Mouse (Mus musculus): ENCODE data around the gene Secisbp2. TPM values are rescaled to one million over a fixed set of nuclear protein-coding genes. Genes with fewer than 3 reads are reported as not detected.
A peak's percentile ranks its signal among the peaks of the same experiment; 100 is the strongest.

The Secisbp2 gene
- total and polyA plus RNA-seq, 3 experiments = 19.6 to 27.7 (median 20.0) TPM

GRCm38 (mm10) chr13:51677041-51677440 lies 25.5 kb downstream of the Secisbp2 start:
- TF ChIP-seq POLR2AphosphoS5 (IDR thresholded peaks at IDR 0.05; ENCODE audit: insufficient replicate concordance, low read depth, low read length) (no peak), GATA1 (IDR thresholded peaks at IDR 0.05; ENCODE audit: borderline replicate concordance, low read length) (no peak), GATA2 (IDR thresholded peaks at IDR 0.05; ENCODE audit: borderline replicate concordance, low read depth, low read length) (no peak), TAL1 (conservative IDR thresholded peaks at IDR 0.05; ENCODE audit: low read depth, low read length) (no peak), CTCF (IDR thresholded peaks at IDR 0.05; ENCODE audit: low read depth, low read length) (no peak)

GRCm38 (mm10) chr13:51677630-51678185 lies 26.2 kb downstream of the Secisbp2 start:
- Histone ChIP-seq H3K4me3 (ENCODE audit: low read depth, low read length) (peak overlapping the region; percentile 53; the same call in 1 of the 2 replicates), H3K27me3 (ENCODE audit: insufficient read depth, low read length) (no peaks in the 10 kb centered on the region), H3K36me3 (replicated peaks) (peaks cover 99% of the 10 kb centered on the region), H3K4me1 (ENCODE audit: insufficient read depth, low read depth, low read length) (peaks cover 49% of the 10 kb centered on the region), H3K9me3 (replicated peaks) (no peaks in the 10 kb centered on the region)
- DNase-seq (ENCODE audit: low spot score) (peak; percentile 67), ATAC-seq (ENCODE audit: extremely low read depth, insufficient number of reproducible peaks, low FRiP score, poor library complexity, severe bottlenecking) (peak; percentile 76)
- no peak for TF ChIP-seq GATA2 (IDR thresholded peaks at IDR 0.05; ENCODE audit: borderline replicate concordance, low read depth, low read length)
- no peak for TF ChIP-seq CTCF (IDR thresholded peaks at IDR 0.05; ENCODE audit: low read depth, low read length)
- no peak for TF ChIP-seq GATA1 (IDR thresholded peaks at IDR 0.05; ENCODE audit: borderline replicate concordance, low read length)
- TF ChIP-seq POLR2AphosphoS5 (IDR thresholded peaks at IDR 0.05; ENCODE audit: insufficient replicate concordance, low read depth, low read length) = no peak
- TF ChIP-seq TAL1 (conservative IDR thresholded peaks at IDR 0.05; ENCODE audit: low read depth, low read length) = peak; percentile 80

More at GRCm38 (mm10) chr13:51677041-51677440, 25.5 kb downstream of the Secisbp2 start:
- Histone ChIP-seq H3K4me1 (ENCODE audit: insufficient read depth, low read depth, low read length) (peaks cover 49% of the 10 kb centered on the region), H3K27me3 (ENCODE audit: insufficient read depth, low read length) (no peaks in the 10 kb centered on the region), H3K4me3 (ENCODE audit: low read depth, low read length) (peak overlapping the region; percentile 18; the same call in 1 of the 2 replicates), H3K9me3 (replicated peaks) (no peaks in the 10 kb centered on the region), H3K36me3 (replicated peaks) (peaks cover 93% of the 10 kb centered on the region)
- ATAC-seq (ENCODE audit: extremely low read depth, insufficient number of reproducible peaks, low FRiP score, poor library complexity, severe bottlenecking) (no peak), DNase-seq (ENCODE audit: low spot score) (no peak)

- H3K9me3 ChIP-seq (replicated peaks) = no peaks in the 10 kb centered on the region
- H3K4me3 ChIP-seq (ENCODE audit: low read depth, low read length) = no peak overlapping the region
- peaks cover 49% of the 10 kb centered on the region for H3K4me1 ChIP-seq (ENCODE audit: insufficient read depth, low read depth, low read length)
- peaks cover 100% of the 10 kb centered on the region for H3K36me3 ChIP-seq (replicated peaks)
- no peak for TF ChIP-seq TAL1 (conservative IDR thresholded peaks at IDR 0.05; ENCODE audit: low read depth, low read length)
- ATAC-seq (ENCODE audit: extremely low read depth, insufficient number of reproducible peaks, low FRiP score, poor library complexity, severe bottlenecking) (no peak), DNase-seq (ENCODE audit: low spot score) (no peak)
- H3K27me3 ChIP-seq (ENCODE audit: insufficient read depth, low read length) = no peaks in the 10 kb centered on the region
Measured at GRCm38 (mm10) chr13:51678687-51679086, 27.2 kb downstream of the Secisbp2 start.

- peaks cover 100% of the 10 kb centered on the region for H3K36me3 ChIP-seq (replicated peaks)
- ATAC-seq (ENCODE audit: extremely low read depth, insufficient number of reproducible peaks, low FRiP score, poor library complexity, severe bottlenecking) = no peak
- no peaks in the 10 kb centered on the region for H3K9me3 ChIP-seq (replicated peaks)
- TF ChIP-seq POLR2AphosphoS5 (IDR thresholded peaks at IDR 0.05; ENCODE audit: insufficient replicate concordance, low read depth, low read length) (no peak), CTCF (IDR thresholded peaks at IDR 0.05; ENCODE audit: low read depth, low read length) (no peak), GATA1 (IDR thresholded peaks at IDR 0.05; ENCODE audit: borderline replicate concordance, low read length) (no peak), GATA2 (IDR thresholded peaks at IDR 0.05; ENCODE audit: borderline replicate concordance, low read depth, low read length) (no peak), TAL1 (conservative IDR thresholded peaks at IDR 0.05; ENCODE audit: low read depth, low read length) (no peak)
- no peak overlapping the region for H3K4me3 ChIP-seq (ENCODE audit: low read depth, low read length)
- no peaks in the 10 kb centered on the region for H3K27me3 ChIP-seq (ENCODE audit: insufficient read depth, low read length)
- H3K4me1 ChIP-seq (ENCODE audit: insufficient read depth, low read depth, low read length) = peaks cover 53% of the 10 kb centered on the region
- DNase-seq (ENCODE audit: low spot score) = no peak
Measured at GRCm38 (mm10) chr13:51679332-51679731, 27.8 kb downstream of the Secisbp2 start.

GRCm38 (mm10) chr13:51681076-51681475 lies 29.6 kb downstream of the Secisbp2 start:
- Histone ChIP-seq H3K4me1 (ENCODE audit: insufficient read depth, low read depth, low read length) (peaks cover 60% of the 10 kb centered on the region), H3K27me3 (ENCODE audit: insufficient read depth, low read length) (no peaks in the 10 kb centered on the region), H3K9me3 (replicated peaks) (no peaks in the 10 kb centered on the region), H3K4me3 (ENCODE audit: low read depth, low read length) (no peak overlapping the region), H3K36me3 (replicated peaks) (peaks cover 100% of the 10 kb centered on the region)
- TF ChIP-seq GATA1 (IDR thresholded peaks at IDR 0.05; ENCODE audit: borderline replicate concordance, low read length) (no peak), CTCF (IDR thresholded peaks at IDR 0.05; ENCODE audit: low read depth, low read length) (no peak), POLR2AphosphoS5 (IDR thresholded peaks at IDR 0.05; ENCODE audit: insufficient replicate concordance, low read depth, low read length) (no peak), TAL1 (conservative IDR thresholded peaks at IDR 0.05; ENCODE audit: low read depth, low read length) (no peak), GATA2 (IDR thresholded peaks at IDR 0.05; ENCODE audit: borderline replicate concordance, low read depth, low read length) (no peak)
- no peak for DNase-seq (ENCODE audit: low spot score)
- ATAC-seq (ENCODE audit: extremely low read depth, insufficient number of reproducible peaks, low FRiP score, poor library complexity, severe bottlenecking) = no peak

GRCm38 (mm10) chr13:51681634-51682033 lies 30.1 kb downstream of the Secisbp2 start:
- DNase-seq (ENCODE audit: low spot score) (no peak), ATAC-seq (ENCODE audit: extremely low read depth, insufficient number of reproducible peaks, low FRiP score, poor library complexity, severe bottlenecking) (no peak)
- Histone ChIP-seq H3K36me3 (replicated peaks) (peaks cover 99% of the 10 kb centered on the region), H3K9me3 (replicated peaks) (no peaks in the 10 kb centered on the region), H3K27me3 (ENCODE audit: insufficient read depth, low read length) (no peaks in the 10 kb centered on the region), H3K4me3 (ENCODE audit: low read depth, low read length) (no peak overlapping the region), H3K4me1 (ENCODE audit: insufficient read depth, low read depth, low read length) (peaks cover 58% of the 10 kb centered on the region)
- TF ChIP-seq POLR2AphosphoS5 (IDR thresholded peaks at IDR 0.05; ENCODE audit: insufficient replicate concordance, low read depth, low read length) (no peak), GATA1 (IDR thresholded peaks at IDR 0.05; ENCODE audit: borderline replicate concordance, low read length) (no peak), CTCF (IDR thresholded peaks at IDR 0.05; ENCODE audit: low read depth, low read length) (no peak), TAL1 (conservative IDR thresholded peaks at IDR 0.05; ENCODE audit: low read depth, low read length) (no peak), GATA2 (IDR thresholded peaks at IDR 0.05; ENCODE audit: borderline replicate concordance, low read depth, low read length) (no peak)

All from G1E (cell line).